Mouse (Mus musculus) bone marrow macrophage, adult 2 months (primary cell): ENCODE results near the gene BC049730.

Source experiments
- CTCF ChIP-seq: IDR thresholded peaks from 2 replicates; pipeline ENCODE4 v1.5.1; 2012; ENCODE audit warnings: low read depth, mild to moderate bottlenecking, low read length, moderate library complexity
- POLR2A ChIP-seq: IDR thresholded peaks from 2 replicates; pipeline ENCODE4 v1.6.1; 2012; ENCODE audit warnings: mild to moderate bottlenecking, low read depth, low read length, borderline replicate concordance

DNA sequence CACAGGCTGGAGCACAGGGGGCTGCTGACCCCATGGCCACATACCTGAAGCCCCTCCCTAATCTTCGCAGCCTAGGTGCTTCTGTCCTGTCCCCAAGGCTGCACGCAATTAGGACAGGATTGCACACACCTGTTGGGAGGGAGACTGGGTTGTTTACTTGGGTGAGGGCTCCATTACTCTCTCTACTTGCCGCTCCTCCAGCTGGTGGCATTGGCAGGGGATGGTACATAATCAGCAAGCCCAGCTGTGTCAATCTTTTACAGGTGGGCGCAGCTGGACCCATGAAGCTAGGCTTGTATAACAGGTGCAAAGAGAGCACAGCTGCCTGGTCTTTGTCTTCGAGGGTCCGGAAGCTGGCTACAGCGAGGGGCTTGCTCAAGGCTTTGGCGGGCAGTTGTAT is 53.5 kb downstream of the BC049730 start:
- TF ChIP-seq POLR2A (no peak), CTCF (no peak)
